Mouse (Mus musculus): ENCODE measurements around the gene Gna13.

GRCm38 (mm10) chr11:109334773-109335172 is 27.9 kb upstream of the Gna13 start:
- TF ChIP-seq CTCF (IDR thresholded peaks at IDR 0.05): no peak
- TF ChIP-seq POLR2A (IDR thresholded peaks at IDR 0.05; ENCODE audit: insufficient read depth, low read depth, low read length): no peak
- TF ChIP-seq EP300 (IDR thresholded peaks at IDR 0.05; ENCODE audit: insufficient read depth, low read depth, low read length): no peak
